Mouse (Mus musculus) CH12.LX (cell line): Measurements from ENCODE around the gene Hbp1. TPM values are rescaled to one million over a fixed set of nuclear protein-coding genes. Genes with fewer than 3 reads are reported as not detected.

Experiments used
- DNase-seq: peaks from one replicate; pipeline ENCODE4 v3.0.0-alpha.2; 2013; ENCODE audit errors: extremely low read depth
- H3K27ac ChIP-seq: 2 replicates; pipeline ENCODE4 v1.5.1; 2012; ENCODE audit warnings: low read depth, mild to moderate bottlenecking, control low read depth, moderate library complexity; ENCODE audit not compliant: insufficient read depth
- H3K27me3 ChIP-seq: replicated peaks from 2 replicates; pipeline ENCODE3; 2012; ENCODE audit warnings: inconsistent platforms
- H3K36me3 ChIP-seq, 2 experiments: replicated peaks in 1 of 2; 2 replicates each; pipeline versions ENCODE3 to v1.6.1; 2012; ENCODE audit warnings: inconsistent platforms in 1 of 2, low read length in 1 of 2, mild to moderate bottlenecking in 1 of 2, mixed read lengths in 1 of 2, moderate library complexity in 1 of 2; ENCODE audit not compliant: control insufficient read depth in 1 of 2, insufficient read depth in 1 of 2
- H3K4me1 ChIP-seq, 2 experiments: 2 replicates each; pipeline ENCODE4 v1.6.1; 2012; ENCODE audit warnings: inconsistent platforms in 1 of 2, moderate library complexity in 1 of 2; ENCODE audit not compliant: insufficient read depth in 2 of 2, control insufficient read depth in 1 of 2
- H3K4me2 ChIP-seq: 2 replicates; pipeline ENCODE4 v1.6.1; 2012; ENCODE audit warnings: low read depth, mild to moderate bottlenecking, control low read depth; ENCODE audit not compliant: poor library complexity, insufficient read depth, severe bottlenecking
- H3K4me3 ChIP-seq, 3 experiments: fragments of 150-350 bp in 1 of 3; sonication (generic) in 1 of 3; replicated peaks in 1 of 3; 2 replicates each; pipeline versions ENCODE3 to v1.5.1; 2011 to 2012; ENCODE audit warnings: low read depth in 2 of 3, low read length in 2 of 3, mild to moderate bottlenecking in 2 of 3, moderate library complexity in 2 of 3, control low read depth in 1 of 3, improper control_type of control experiment in 1 of 3, inconsistent platforms in 1 of 3, mixed read lengths in 1 of 3; ENCODE audit not compliant: poor library complexity in 1 of 3
- H3K79me2 ChIP-seq: replicated peaks from 2 replicates; pipeline ENCODE4 v1.6.1; 2012; ENCODE audit warnings: mild to moderate bottlenecking, moderate library complexity; ENCODE audit not compliant: control insufficient read depth, poor library complexity, insufficient read depth, severe bottlenecking; ENCODE audit errors: extremely low read depth
- H3K9ac ChIP-seq: 2 replicates; pipeline ENCODE4 v1.6.1; 2012; ENCODE audit warnings: low read depth, mild to moderate bottlenecking, control low read depth, moderate library complexity; ENCODE audit not compliant: insufficient read depth
- H3K9me3 ChIP-seq: replicated peaks from 2 replicates; pipeline ENCODE3; 2012; ENCODE audit warnings: low read length, inconsistent platforms, mixed read lengths
- BHLHE40 ChIP-seq: IDR thresholded peaks from 2 replicates; pipeline ENCODE4 v1.6.1; 2011; ENCODE audit warnings: mild to moderate bottlenecking, low read depth, low read length, improper control_type of control experiment
- CHD1 ChIP-seq: IDR thresholded peaks from 2 replicates; pipeline ENCODE4 v1.6.1; 2012; ENCODE audit warnings: low read depth, low read length, improper control_type of control experiment, inconsistent platforms
- CHD2 ChIP-seq: IDR thresholded peaks from 2 replicates; pipeline ENCODE4 v1.6.1; 2011; ENCODE audit warnings: low read length, improper control_type of control experiment
- CTCF ChIP-seq, 2 experiments: IDR thresholded peaks in 1 of 2; conservative IDR thresholded peaks in 1 of 2; 2 replicates each; pipeline ENCODE4 v1.5.1; 2011 to 2012; ENCODE audit warnings: low read depth in 2 of 2, low read length in 2 of 2, improper control_type of control experiment in 1 of 2, inconsistent platforms in 1 of 2, mild to moderate bottlenecking in 1 of 2, moderate library complexity in 1 of 2
- E2F4 ChIP-seq: IDR thresholded peaks from 2 replicates; pipeline ENCODE4 v1.6.1; 2011; ENCODE audit warnings: low read depth, low read length, improper control_type of control experiment; ENCODE audit not compliant: insufficient replicate concordance
- ELF1 ChIP-seq: IDR thresholded peaks from 2 replicates; pipeline ENCODE4 v1.6.1; 2014; ENCODE audit warnings: low read depth, mild to moderate bottlenecking, inconsistent platforms, low read length, improper control_type of control experiment
- ETS1 ChIP-seq: conservative IDR thresholded peaks from 2 replicates; pipeline ENCODE4 v1.6.1; 2012; ENCODE audit warnings: low read depth, mild to moderate bottlenecking, inconsistent platforms, low read length, improper control_type of control experiment, moderate library complexity
- JUND ChIP-seq: conservative IDR thresholded peaks from 2 replicates; pipeline ENCODE4 v1.6.1; 2011; ENCODE audit warnings: low read depth, low read length, improper control_type of control experiment
- KAT2A ChIP-seq: IDR thresholded peaks from 2 replicates; pipeline ENCODE4 v1.6.1; 2012; ENCODE audit warnings: low read length, improper control_type of control experiment, inconsistent platforms; ENCODE audit not compliant: insufficient replicate concordance
- MAFK ChIP-seq: IDR thresholded peaks from 2 replicates; pipeline ENCODE4 v1.6.1; 2011; ENCODE audit warnings: low read length, improper control_type of control experiment; ENCODE audit not compliant: insufficient replicate concordance
- MAX ChIP-seq: IDR thresholded peaks from 2 replicates; pipeline ENCODE4 v1.6.1; 2011; ENCODE audit warnings: low read length, improper control_type of control experiment
- MYC ChIP-seq: IDR thresholded peaks from 2 replicates; pipeline ENCODE4 v1.6.1; 2011; ENCODE audit warnings: low read depth, mild to moderate bottlenecking, improper control_type of control experiment, low read length
- NELFE ChIP-seq: IDR thresholded peaks from 2 replicates; pipeline ENCODE4 v1.6.1; 2011; ENCODE audit warnings: low read depth, low read length, improper control_type of control experiment
- POLR2A ChIP-seq: IDR thresholded peaks from 2 replicates; pipeline ENCODE4 v1.6.1; 2011; ENCODE audit warnings: low read depth, mild to moderate bottlenecking, improper control_type of control experiment, low read length
- POLR2AphosphoS2 ChIP-seq: IDR thresholded peaks from 2 replicates; pipeline ENCODE4 v1.6.1; 2011; ENCODE audit warnings: low read depth, low read length, improper control_type of control experiment
- RAD21 ChIP-seq: IDR thresholded peaks from 2 replicates; pipeline ENCODE4 v1.6.1; 2011; ENCODE audit warnings: low read depth, mild to moderate bottlenecking, low read length, improper control_type of control experiment, moderate library complexity
- RCOR1 ChIP-seq: conservative IDR thresholded peaks from 2 replicates; pipeline ENCODE4 v1.6.1; 2012; ENCODE audit warnings: low read depth, mild to moderate bottlenecking, inconsistent platforms, low read length, improper control_type of control experiment
- UBTF ChIP-seq: IDR thresholded peaks from 2 replicates; pipeline ENCODE4 v1.6.1; 2012; ENCODE audit warnings: low read depth, mild to moderate bottlenecking, inconsistent platforms, low read length, improper control_type of control experiment, moderate library complexity
- USF2 ChIP-seq: conservative IDR thresholded peaks from 2 replicates; pipeline ENCODE4 v1.6.1; 2011; ENCODE audit warnings: low read depth, low read length, improper control_type of control experiment
- ZC3H11A ChIP-seq: IDR thresholded peaks from 2 replicates; pipeline ENCODE4 v1.6.1; 2012; ENCODE audit warnings: low read depth, mild to moderate bottlenecking, inconsistent platforms, low read length, improper control_type of control experiment
- ZKSCAN1 ChIP-seq: IDR thresholded peaks from 2 replicates; pipeline ENCODE4 v1.6.1; 2012; ENCODE audit warnings: low read depth, inconsistent platforms, low read length, improper control_type of control experiment, borderline replicate concordance
- ZMIZ1 ChIP-seq: IDR thresholded peaks from 2 replicates; pipeline ENCODE4 v1.6.1; 2012; ENCODE audit warnings: low read depth, mild to moderate bottlenecking, inconsistent platforms, low read length, improper control_type of control experiment
- ZNF384 ChIP-seq: IDR thresholded peaks from 2 replicates; pipeline ENCODE4 v1.6.1; 2012; ENCODE audit warnings: low read depth, low read length, improper control_type of control experiment, inconsistent platforms
- dilution Hi-C: fragments of 300-500 bp; cut with MboI; formaldehyde crosslinking; loops from 2 replicates; pipeline ENCODE4 v1.14.3; 2020; ENCODE audit warnings: low sequenced_read_pairs; ENCODE audit not compliant: extremely low pct_unique_long_range_greater_than_20kb, extremely low pct_ligation_motif_present
- in situ Hi-C: fragments of 300-500 bp; cut with MboI; formaldehyde crosslinking; loops from 3 replicates; pipeline ENCODE4 v1.14.3; 2019; ENCODE audit warnings: low sequenced_read_pairs, low pct_ligation_motif_present, low pct_unique_long_range_greater_than_20kb, mixed read lengths
- polyA plus RNA-seq: library from polyadenylated mRNA; unstranded; fragments of >175 nt; gene quantifications from 2 replicates; pipeline ENCODE4 v1.2.1, GENCODE M21; 2012; ENCODE audit warnings: low read depth; ENCODE audit not compliant: insufficient read length
- total RNA-seq, 2 experiments: library from RNA; depleted of rRNA; stranded (reverse); fragments of 300-350 nt in 1 of 2; fragments of >200 nt in 1 of 2; gene quantifications; 2 replicates each; pipeline ENCODE4 v1.2.3; 2012 to 2014

Hbp1 gene
- total and polyA plus RNA-seq, 3 experiments, result 16.0 to 24.4 (median 17.0) TPM

DNA sequence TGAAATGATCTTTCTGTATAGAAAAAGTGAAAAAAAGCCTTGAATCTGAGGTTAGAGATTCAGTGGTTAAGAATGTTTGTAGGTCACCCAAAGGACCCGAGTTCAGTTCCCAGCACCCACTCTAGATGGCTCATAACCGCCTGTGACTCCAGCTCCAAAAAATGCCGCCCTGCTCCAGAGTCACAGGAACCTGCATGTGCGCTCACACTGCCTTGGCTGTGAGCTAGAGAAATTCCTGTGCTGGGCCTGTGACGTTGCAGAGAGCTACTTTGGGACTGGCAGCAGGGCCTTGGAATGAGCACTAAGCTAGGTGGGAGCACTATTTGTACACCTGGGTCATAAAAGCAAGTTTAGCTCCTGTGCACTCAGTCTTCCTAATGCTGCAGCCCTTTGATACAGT is 33.6 kb downstream of the Hbp1 start:
- Histone ChIP-seq H3K9me3 (no peaks in the 10 kb centered on the region), H3K9ac (no peak overlapping the region), H3K4me2 (no peak overlapping the region), H3K4me3 (no peak overlapping the region), H3K4me1 (no peaks in the 10 kb centered on the region), H3K27ac (no peak overlapping the region), H3K79me2 (no peaks in the 10 kb centered on the region), H3K27me3 (no peaks in the 10 kb centered on the region), H3K36me3 (peaks cover 12 to 57% of the 10 kb centered on the region in 2 experiments)
- TF ChIP-seq JUND, result no peak
- TF ChIP-seq CHD1, result no peak
- TF ChIP-seq CTCF (conservative IDR thresholded peaks at IDR 0.05 in 1 of 2, IDR thresholded peaks at IDR 0.05 in 1 of 2; ENCODE audit: low read depth in 2 of 2, low read length in 2 of 2), result no peak
- no peak for TF ChIP-seq MAX
- no peak for TF ChIP-seq ELF1
- no peak for TF ChIP-seq RAD21
- no peak for TF ChIP-seq E2F4
- TF ChIP-seq MYC, result no peak
- no peak for TF ChIP-seq ETS1
- no peak for TF ChIP-seq CHD2
- TF ChIP-seq ZKSCAN1, result no peak
- no peak for TF ChIP-seq KAT2A
- no peak for TF ChIP-seq ZC3H11A
- TF ChIP-seq POLR2AphosphoS2, result no peak
- no peak for TF ChIP-seq UBTF
- no peak for TF ChIP-seq BHLHE40
- no peak for TF ChIP-seq ZNF384
- in situ Hi-C loops (no loop called here), dilution Hi-C loops (no loop called here)
- no peak for DNase-seq

DNA sequence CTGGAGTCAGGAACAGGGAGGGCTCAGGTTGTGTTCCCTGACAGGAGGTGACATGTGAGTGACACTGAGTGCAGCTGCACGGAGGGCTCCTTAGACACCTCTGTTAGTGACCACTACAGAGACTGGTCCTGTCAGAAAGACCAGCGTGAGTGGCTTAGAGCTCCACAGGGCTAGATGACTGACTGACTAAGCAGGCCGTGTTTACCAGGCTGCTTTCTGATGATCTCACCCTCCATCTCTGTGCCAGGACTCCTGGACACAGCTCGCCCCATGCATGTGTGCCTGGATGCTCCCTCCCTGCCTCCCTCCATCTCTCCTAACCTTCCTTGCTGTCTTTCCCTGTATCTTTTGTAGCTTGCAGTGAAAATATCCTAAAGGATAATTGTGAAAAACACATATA is 36.7 kb downstream of the Hbp1 start:
- in situ Hi-C loops (no loop called here), dilution Hi-C loops (no loop called here)

More for the DNA sequence above, 36.7 kb downstream of the Hbp1 start:
- Histone ChIP-seq H3K4me2 (no peak overlapping the region), H3K4me1 (no peaks in the 10 kb centered on the region), H3K36me3 (peaks cover 0 to 35% of the 10 kb centered on the region in 2 experiments), H3K79me2 (no peaks in the 10 kb centered on the region), H3K4me3 (no peak overlapping the region), H3K27me3 (no peaks in the 10 kb centered on the region), H3K9me3 (no peaks in the 10 kb centered on the region), H3K9ac (no peak overlapping the region), H3K27ac (no peak overlapping the region)
- DNase-seq, result no peak
- TF ChIP-seq MYC, result no peak
- no peak for TF ChIP-seq RAD21
- no peak for TF ChIP-seq ZMIZ1
- no peak for TF ChIP-seq NELFE
- TF ChIP-seq UBTF, result no peak
- no peak for TF ChIP-seq CTCF (conservative IDR thresholded peaks at IDR 0.05 in 1 of 2, IDR thresholded peaks at IDR 0.05 in 1 of 2; ENCODE audit: low read depth in 2 of 2, low read length in 2 of 2)
- TF ChIP-seq JUND, result no peak
- no peak for TF ChIP-seq RCOR1
- TF ChIP-seq USF2, result no peak
- TF ChIP-seq POLR2A, result no peak
- TF ChIP-seq MAFK, result no peak
